Mouse (Mus musculus) spleen, adult 2 months (tissue): Measurements from ENCODE around the gene Ntm. TPM values are rescaled to one million over a fixed set of nuclear protein-coding genes. Genes with fewer than 3 reads are reported as not detected.

Experiments
- DNase-seq, 2 experiments: peaks; one replicate each; pipeline versions ENCODE4 v3.0.0 to v3.0.0-alpha.2; 2012 to 2021; ENCODE audit warnings: low spot score in 2 of 2, low read depth in 1 of 2
- H3K27ac ChIP-seq: fragments of 200-500 bp; 2 replicates; pipeline ENCODE4 v1.5.1; 2012; ENCODE audit warnings: low read length, inconsistent platforms; ENCODE audit not compliant: insufficient read depth
- H3K27me3 ChIP-seq: fragments of 200-500 bp; 2 replicates; pipeline ENCODE4 v1.6.1; 2012; ENCODE audit warnings: mild to moderate bottlenecking, moderate library complexity, low read length, inconsistent platforms; ENCODE audit not compliant: control insufficient read depth, insufficient read depth
- H3K36me3 ChIP-seq: fragments of 200-500 bp; 2 replicates; pipeline ENCODE4 v1.6.1; 2012; ENCODE audit warnings: mild to moderate bottlenecking, low read length, inconsistent platforms; ENCODE audit not compliant: control insufficient read depth, insufficient read depth
- H3K4me1 ChIP-seq: fragments of 200-500 bp; 2 replicates; pipeline ENCODE4 v1.6.1; 2011; ENCODE audit warnings: inconsistent platforms; ENCODE audit not compliant: control insufficient read depth, insufficient read depth, insufficient read length
- H3K4me3 ChIP-seq: fragments of 200-500 bp; 2 replicates; pipeline ENCODE4 v1.5.1; 2011; ENCODE audit warnings: mild to moderate bottlenecking, inconsistent platforms; ENCODE audit not compliant: insufficient read depth, insufficient read length; ENCODE audit errors: extremely low read depth
- CTCF ChIP-seq: fragments of 200-500 bp; IDR thresholded peaks from 2 replicates; pipeline ENCODE4 v1.5.1; 2011; ENCODE audit warnings: mild to moderate bottlenecking, inconsistent platforms; ENCODE audit not compliant: insufficient read depth, insufficient read length, insufficient replicate concordance; ENCODE audit errors: extremely low read depth
- POLR2A ChIP-seq: fragments of 200-500 bp; IDR thresholded peaks from 2 replicates; pipeline ENCODE4 v1.6.1; 2011; ENCODE audit warnings: low read depth, low read length, inconsistent platforms
- WGBS: fragments of 180-500 bp; shearing (Covaris S2); methylation state at CpG from one replicate; pipeline ENCODE4 v1.1.7; 2018; 5-methylcytosine and 5-hydroxymethylcytosine counted together
- polyA plus RNA-seq: library from polyadenylated mRNA; depleted of rRNA; stranded (reverse); fragments of >200 nt; gene quantifications from 2 replicates; pipeline ENCODE4 v1.2.3, GENCODE M21; 2012

The Ntm gene
- polyA plus RNA-seq, 1 experiment = 0.18 TPM

GRCm38 (mm10) chr9:29884062-29884461 is 78.9 kb downstream of the Ntm start:
- Histone ChIP-seq H3K27ac (no peak overlapping the region), H3K4me3 (no peak overlapping the region), H3K4me1 (no peaks in the 10 kb centered on the region), H3K27me3 (no peaks in the 10 kb centered on the region), H3K36me3 (no peaks in the 10 kb centered on the region)
- no peak for TF ChIP-seq CTCF
- TF ChIP-seq POLR2A = no peak
- DNase-seq = no peak
- WGBS = 82% methylated on average over 3 of the region's 3 CpGs

DNA sequence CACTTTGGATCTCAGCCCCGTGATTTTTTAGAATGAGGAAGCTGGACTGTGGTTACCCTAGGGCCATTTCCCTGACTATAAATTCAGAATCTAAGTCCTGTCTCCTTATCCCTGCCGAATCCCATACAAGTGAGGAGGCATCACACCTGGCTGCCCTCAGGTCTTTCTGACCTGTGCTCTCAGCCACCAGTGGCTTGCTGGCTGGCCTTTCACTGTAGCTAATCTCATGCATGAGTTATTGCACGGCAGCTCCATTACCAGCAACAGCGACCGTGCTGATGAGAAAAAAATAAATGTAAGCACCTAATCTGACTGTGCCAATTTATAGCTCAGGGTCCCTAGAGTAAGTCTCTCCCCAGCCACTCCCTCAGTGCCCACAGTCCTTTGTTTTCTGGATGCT is 81.3 kb downstream of the Ntm start:
- Histone ChIP-seq H3K27ac (no peak overlapping the region), H3K27me3 (no peaks in the 10 kb centered on the region), H3K4me1 (no peaks in the 10 kb centered on the region), H3K36me3 (no peaks in the 10 kb centered on the region), H3K4me3 (no peak overlapping the region)
- DNase-seq = no peak
- 67% methylated on average over 5 of the region's 5 CpGs for WGBS
- TF ChIP-seq POLR2A (no peak), CTCF (no peak)

GRCm38 (mm10) chr9:29877583-29877982 is 85.4 kb downstream of the Ntm start:
- no peak for DNase-seq
- Histone ChIP-seq H3K27ac (no peak overlapping the region), H3K36me3 (no peaks in the 10 kb centered on the region), H3K4me3 (no peak overlapping the region), H3K4me1 (no peaks in the 10 kb centered on the region), H3K27me3 (no peaks in the 10 kb centered on the region)
- TF ChIP-seq POLR2A (no peak), CTCF (no peak)
- 79% methylated on average over 3 of the region's 3 CpGs for WGBS

- H3K36me3 ChIP-seq = no peaks in the 10 kb centered on the region
- no peaks in the 10 kb centered on the region for H3K4me1 ChIP-seq
- no peak for DNase-seq
- H3K27ac ChIP-seq = no peak overlapping the region
- no peaks in the 10 kb centered on the region for H3K27me3 ChIP-seq
- H3K4me3 ChIP-seq = no peak overlapping the region
- 88% methylated on average over 5 of the region's 5 CpGs for WGBS
- TF ChIP-seq POLR2A (no peak), CTCF (no peak)
Measured at GRCm38 (mm10) chr9:29867746-29868145, 95.2 kb downstream of the Ntm start.

DNA sequence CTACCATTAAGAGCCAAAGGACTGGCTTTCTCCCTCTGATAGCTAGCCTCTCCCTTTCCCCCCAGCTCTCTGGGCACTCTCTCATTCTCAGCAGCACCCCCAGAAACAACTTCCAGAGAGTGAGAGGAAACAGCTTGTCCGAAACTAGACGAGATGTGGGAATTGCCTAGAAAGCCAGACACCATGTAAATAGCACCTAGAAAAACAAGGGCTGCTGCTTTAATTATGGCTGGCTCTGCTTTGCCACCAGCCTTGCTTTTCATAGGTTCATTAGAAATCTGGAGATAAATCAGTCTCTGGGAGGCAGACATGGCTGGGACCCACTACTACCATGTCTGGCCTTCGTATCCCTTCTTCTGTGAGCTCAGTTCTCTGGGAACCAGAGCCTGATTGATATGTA is 96.1 kb downstream of the Ntm start:
- Histone ChIP-seq H3K4me1 (no peaks in the 10 kb centered on the region), H3K4me3 (no peak overlapping the region), H3K27ac (no peak overlapping the region), H3K27me3 (no peaks in the 10 kb centered on the region), H3K36me3 (no peaks in the 10 kb centered on the region)
- DNase-seq = no peak
- 75% methylated on average over 3 of the region's 3 CpGs for WGBS
- TF ChIP-seq POLR2A = no peak
- TF ChIP-seq CTCF = no peak

- Histone ChIP-seq H3K4me1 (no peaks in the 10 kb centered on the region), H3K27ac (no peak overlapping the region), H3K36me3 (no peaks in the 10 kb centered on the region), H3K27me3 (no peaks in the 10 kb centered on the region), H3K4me3 (no peak overlapping the region)
- WGBS = 83% methylated on average over 4 of the region's 4 CpGs
- no peak for DNase-seq
- TF ChIP-seq CTCF (no peak), POLR2A (no peak)
Measured at GRCm38 (mm10) chr9:29866101-29866500, 96.8 kb downstream of the Ntm start.

DNA sequence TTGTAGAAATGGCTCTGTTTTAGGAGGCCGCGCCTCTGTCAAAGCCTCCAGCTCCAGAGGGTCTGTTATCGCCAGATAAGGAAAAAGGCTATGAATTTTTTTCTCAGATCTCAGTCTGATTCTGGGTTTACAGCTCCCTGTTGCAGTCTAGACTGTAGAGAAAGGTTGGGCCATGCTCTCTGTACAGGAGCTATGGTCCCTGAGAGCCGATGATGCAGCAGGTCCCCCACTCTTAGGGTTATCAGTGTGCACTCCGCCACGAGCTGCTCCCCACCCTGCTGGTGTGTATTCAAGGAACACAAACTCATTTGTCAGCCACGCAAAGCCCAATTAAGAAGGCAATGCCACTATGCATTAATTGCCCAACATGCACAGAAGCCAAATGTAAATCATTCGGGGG is 97.4 kb downstream of the Ntm start:
- Histone ChIP-seq H3K27ac (no peak overlapping the region), H3K36me3 (no peaks in the 10 kb centered on the region), H3K4me1 (no peaks in the 10 kb centered on the region), H3K4me3 (no peak overlapping the region), H3K27me3 (no peaks in the 10 kb centered on the region)
- WGBS = 81% methylated on average over 8 of the region's 8 CpGs
- DNase-seq = no peak
- TF ChIP-seq CTCF (no peak), POLR2A (no peak)
